Mouse (Mus musculus): Measurements from ENCODE around the gene Map3k12.

The Map3k12 gene

DNA sequence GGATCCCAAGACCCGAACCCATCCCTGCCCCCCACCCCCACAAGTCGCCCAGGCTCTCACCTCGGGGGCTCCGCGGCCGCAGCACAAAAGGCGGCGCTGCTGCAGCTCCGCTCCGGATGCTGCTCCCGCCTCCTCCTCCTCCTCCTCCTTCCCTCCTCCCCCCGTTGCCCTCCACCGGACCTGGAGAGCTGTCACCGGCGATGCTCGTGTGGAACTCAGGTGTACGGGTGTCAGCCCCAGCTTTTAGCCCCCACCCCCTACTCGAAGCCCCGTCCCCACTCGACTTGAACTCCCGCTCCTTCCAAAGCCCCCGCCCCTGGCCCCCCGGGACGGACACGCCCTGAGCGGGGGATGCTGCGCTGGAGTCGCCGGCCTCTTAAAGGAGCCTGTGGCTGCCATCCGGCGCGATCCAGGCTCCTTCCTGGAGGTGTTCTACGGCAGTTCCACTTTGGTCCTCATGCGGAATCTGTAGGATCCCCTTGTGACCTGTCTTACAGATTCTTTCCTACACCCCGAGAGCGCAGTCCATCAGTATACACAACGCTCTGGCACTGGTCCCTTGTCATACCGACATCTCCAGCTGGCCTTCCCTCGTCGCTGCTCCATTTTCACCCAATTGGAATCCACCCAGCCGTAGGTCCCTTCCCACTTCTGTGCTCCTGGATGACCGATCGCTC lies at the start of gene Map3k12:
Gene Map3k12 (minus strand): TSS at position 337 of the 677 bp plus-strand sequence.
- DNase-seq = peak; percentile 86

DNA sequence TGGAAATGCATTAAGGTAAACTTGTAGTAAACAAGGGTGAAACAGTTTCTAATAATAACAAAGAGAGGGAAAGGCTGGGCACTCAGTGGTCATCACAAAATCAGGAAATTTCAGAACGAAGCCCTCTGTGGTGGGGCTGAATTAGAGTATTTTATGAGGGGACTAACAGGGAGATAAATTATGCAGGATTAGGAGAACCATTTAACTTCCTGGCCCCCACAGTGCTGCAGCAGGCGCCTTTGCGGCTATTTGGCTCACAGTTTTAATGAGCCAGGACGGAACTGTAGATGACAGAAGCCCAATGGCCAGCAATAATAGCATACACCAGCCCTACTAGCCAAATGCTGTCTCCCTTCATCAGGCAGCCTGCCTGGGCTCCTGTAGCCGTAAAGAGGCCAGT lies 46.8 kb upstream of the Map3k12 start:
- DNase-seq = no peak

DNA sequence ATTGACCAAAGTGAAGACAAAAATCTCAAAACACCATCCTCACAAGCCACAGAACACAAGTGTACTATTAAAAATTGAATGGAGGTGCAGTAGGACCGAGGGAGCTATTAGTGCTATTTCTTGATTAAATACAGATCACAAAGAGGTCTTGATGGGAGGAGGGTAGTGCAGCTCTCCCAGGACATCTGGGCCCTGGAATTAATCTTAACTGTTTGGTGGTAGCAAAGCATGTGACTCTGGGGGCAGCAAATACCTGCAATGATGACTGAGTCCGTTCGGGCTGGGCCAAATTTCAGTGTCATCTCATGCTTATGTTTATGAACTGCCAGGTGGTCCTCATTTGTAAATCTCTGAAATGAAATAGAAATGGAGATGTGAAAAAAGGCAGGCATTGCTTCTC lies 46.2 kb upstream of the Map3k12 start:
- DNase-seq = no peak

DNA sequence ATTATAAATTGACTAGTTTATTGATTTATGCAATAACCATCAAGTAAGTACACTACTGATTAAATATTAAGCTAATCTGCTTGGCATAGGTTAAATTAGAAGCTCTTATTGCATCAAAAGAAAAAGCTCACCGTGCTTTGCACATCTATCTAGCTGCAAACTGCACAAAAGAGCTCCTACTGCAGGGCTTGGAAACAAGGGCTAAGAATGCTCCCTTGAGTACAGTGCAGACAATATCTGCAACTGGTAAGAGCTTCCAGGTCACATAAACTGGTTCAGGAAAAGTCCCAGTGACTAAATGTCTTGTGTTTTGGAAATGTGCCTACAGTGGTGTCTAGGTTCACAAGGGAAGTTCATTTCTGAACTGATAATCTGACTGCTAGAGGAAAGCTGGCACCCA lies 45.6 kb upstream of the Map3k12 start:
- no peak for DNase-seq

DNA sequence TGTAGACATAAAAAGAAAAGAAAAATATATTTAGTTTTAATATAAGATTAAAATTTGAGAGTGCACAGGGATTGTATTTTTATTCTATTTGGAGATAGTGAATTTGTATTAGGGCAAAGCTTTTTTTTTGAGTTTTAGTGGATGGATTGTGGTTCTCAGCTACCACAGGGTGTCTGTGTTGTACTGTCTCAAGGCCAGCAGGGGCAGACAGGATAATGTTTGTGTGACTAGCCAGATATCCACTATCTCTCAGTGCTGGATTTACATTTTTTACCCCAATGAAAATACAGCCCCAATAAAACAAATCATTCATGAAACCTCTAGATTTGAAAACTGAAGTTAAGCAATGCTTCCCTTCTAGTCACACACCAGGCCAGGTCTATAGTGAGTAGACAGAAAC lies 40.7 kb upstream of the Map3k12 start:
- no peak for DNase-seq

DNA sequence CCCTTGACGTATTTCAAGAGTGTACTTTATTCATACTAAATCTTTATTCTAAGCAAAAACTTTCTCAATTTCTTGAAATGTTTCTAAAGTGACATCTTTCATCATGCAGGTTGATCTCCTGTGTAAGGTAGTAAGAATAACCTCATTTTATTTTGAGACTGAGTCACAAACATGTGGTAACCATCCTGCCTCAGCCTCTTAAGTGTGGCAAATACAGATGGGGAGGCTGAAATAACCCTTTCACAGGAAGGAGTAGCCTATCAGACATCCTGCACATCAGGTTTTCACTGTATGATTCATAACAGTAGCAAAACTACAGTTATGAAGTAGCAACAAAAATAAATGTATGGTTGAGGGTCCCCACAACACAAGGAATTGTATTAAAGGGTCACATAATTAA lies 38.7 kb upstream of the Map3k12 start:
- no peak for DNase-seq

DNA sequence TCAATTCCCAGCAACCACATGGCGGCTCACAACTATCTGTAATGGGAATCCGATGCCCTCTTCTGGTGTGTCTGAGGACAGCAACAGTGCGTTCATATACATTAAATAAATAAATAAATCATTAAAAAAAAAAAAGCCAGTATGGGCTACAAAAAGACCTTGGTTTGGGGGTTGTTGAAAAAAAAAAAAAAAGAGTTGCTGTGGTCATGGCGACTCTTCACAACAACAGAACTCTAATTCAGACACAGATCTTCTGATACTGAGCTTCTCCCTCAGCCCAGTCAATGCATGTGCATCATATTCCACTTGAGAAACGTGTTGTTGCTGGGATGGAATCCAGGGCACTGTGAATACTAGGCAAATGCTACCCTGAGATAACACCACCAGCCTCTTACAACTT lies 35.7 kb upstream of the Map3k12 start:
- no peak for DNase-seq

DNA sequence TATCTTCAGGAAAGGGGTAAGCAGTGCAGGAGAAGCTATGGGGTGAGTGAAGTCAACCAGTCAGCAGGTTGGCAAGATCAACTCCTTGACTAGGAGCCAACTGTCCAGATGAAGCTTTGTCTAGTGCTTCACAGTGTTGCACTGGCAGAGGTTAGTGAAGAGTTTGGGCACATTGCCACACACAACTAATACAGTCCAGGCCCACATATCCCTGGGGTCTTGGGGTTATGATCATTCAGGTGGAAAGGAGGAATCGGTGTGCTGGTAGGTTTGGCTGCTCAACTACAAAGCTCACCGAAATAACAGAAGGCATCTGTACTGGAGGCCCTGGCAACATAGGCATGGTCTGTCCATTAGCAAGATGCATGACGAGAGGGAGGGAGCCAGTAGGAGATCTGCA lies 30.6 kb upstream of the Map3k12 start:
- no peak for DNase-seq

DNA sequence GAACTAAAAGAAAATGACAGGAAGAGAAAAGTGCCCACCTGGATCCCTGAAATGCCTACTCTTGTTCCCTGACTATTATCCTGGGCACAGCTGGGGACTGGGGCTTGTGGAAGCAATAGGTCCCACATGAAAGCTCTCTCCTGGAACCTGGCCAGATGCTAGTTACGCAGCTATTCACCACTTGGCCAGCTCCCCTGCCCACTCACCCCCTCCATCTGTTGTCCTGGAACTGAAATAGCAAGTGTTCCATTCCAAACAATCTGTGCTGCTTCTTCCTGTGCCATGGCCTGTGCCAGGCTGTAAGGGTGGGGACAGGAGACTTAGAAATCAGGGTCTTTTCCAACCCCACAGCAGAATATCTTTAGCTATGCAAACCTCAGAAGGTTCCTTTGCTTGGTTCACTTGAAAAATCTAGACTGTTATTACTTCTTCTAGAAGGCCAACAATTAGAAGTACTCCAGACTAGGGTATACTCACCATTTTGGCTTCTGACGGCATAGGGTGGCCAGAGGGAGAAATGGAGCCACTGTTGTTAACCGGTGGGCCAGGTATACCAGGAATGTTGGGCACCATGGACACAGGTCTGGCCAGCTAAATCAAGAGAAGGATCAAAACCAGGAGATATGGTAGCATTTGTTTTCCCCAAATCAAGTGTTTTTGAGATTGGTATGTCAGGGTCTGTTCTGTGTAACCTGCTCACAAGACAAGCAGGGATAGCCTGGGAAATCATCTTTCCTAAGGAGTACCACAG lies 30.0 kb upstream of the Map3k12 start:
- peak; percentile 80 for DNase-seq

DNA sequence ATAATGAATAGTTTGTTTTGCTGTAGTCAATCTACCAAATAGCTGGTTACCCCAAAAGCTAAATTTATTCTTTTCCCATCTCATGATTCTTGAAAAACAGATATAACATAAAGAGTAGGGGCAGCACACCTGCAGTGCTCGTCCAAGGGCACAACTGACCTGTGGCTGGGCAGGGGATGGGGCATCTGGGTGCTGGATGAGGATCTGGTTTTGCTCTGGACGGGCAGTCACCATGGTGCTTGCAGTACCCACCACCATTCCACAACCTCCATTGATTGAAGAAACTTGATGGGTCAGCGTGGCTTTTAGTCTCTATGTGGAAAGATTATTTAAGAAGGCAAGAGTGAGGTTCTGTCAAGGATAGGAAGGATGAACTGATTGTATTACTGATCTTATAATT lies 29.4 kb upstream of the Map3k12 start:
- no peak for DNase-seq

DNA sequence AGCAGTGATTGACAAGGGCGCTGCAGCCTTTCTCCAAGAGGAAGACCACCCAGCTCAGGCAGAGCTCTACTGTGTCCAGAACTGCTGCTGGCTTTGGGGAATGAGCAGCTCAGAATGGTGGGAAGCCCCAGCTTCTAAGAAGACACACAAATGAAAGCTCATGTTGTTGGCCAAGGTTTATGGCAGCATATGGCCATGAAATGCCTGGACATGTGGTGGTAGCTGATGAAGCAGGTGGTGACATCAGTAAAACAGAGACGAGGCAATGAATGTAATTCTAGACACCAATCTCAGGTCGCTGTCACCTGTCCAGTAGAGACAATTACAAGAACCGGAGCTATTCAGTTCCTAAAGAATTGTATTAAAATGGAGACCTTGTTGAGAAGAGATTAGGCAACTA lies 27.9 kb upstream of the Map3k12 start:
- DNase-seq = no peak

DNA sequence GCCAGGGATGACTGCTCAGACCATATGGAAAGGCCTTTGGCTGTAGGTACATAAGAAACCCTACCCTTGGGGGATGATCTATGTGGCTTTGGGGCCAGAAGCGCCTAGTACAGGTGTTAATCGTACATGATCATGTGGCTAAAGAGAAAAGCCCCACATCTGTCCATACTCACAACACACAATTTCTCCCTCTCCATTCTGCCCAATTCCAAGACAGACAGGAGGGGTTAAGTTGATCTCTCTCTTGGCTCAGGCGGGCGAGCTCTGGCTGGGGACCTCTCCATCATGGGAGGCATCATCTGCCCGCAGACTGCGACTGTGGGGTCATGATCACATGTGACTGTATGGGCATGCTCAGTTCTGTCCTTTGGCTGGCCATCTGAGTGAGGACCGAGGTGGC lies 17.1 kb upstream of the Map3k12 start:
- no peak for DNase-seq

DNA sequence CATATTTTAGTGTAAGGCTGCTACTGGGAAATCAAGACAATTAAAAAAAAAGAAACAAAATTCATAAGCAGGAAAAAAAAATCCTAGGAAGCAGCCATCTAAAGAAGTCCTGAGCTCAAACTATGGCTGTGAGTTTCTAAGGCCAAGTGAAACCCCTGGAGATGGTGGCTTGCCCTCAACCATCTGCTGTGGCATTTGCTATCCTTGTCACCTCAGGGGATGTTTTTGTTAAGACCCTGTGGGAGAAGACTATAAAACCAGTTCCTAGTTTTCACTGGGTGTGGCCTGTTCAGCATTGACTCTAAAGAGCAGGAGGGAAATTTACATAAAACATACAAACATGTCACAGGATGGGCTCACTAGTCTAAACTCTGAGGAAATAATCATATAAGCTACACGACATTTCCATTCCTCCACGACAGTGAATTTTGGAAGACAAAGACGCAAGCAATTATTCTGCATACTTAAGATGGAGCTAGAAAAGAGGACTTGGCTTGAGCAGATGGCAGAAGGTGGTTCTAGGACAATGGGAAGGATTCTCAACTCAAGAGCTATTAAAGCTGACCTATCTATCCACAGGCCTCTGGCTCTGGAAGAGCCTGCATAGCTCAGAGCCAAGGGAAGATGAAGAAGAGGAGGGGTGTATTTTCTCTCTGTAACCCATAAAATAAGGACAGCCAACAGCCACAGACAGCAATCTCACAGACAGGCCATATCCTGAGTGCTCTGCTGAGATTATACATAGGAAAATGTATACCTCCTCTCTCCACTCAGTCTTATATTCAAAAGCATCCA lies 15.4 kb upstream of the Map3k12 start:
- DNase-seq = no peak

DNA sequence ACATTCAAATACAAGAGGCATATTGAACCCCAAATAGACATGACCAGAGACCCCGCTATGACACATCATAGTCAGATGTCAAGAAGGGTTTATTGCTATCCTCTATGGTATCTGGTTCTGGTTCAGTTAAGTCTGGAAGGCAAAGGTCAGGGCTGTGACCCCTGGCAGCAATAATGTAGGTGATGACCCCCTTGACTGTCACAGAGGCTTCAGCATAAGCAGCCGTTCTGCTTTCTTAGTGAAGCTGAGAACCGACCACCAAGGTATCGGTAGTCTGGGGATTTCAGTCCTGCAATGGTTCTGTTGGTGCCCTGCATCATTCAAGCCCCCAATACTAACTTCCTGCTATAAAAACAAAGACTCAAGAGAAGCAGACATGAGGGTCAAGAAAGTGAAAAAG lies 14.7 kb upstream of the Map3k12 start:
- no peak for DNase-seq

DNA sequence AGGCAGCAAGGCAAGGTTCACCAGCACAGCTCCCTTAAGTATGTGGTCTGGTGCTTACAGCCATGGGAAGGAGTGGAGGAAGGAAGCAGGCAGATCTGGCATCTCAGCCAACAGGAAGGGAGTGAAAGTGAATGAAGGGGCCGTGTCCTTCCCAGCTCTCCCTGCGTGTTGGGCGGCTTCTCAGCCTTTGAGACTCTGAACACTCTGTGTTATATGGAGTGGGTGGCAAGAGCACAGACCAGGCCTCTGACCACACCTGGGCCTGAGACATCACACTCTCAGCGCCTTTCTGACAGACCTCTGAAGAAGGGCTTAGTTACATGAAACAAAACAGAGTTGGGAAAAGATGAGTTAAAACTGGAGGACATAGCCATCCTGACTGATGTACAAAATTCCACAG lies 13.7 kb upstream of the Map3k12 start:
- no peak for DNase-seq

DNA sequence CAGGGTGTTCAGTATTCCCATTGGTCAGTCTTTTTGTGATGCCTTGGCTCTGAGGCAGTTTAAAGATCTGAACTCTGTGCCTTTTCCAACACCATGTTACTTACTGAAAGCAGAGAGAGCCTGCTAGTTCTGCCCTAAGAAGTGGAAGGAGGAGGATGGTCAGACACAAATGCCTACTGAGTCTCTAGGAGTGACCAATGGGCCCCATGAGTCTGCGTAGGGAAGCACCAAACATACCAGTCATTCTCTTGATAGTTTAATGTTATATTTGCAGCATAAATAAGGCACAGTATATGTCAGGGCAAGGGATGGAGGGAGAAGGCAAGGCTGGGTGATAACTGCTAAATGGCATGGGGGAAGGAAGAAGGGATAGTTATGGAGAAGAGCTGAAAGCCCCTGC lies 11.5 kb upstream of the Map3k12 start:
- DNase-seq = no peak

DNA sequence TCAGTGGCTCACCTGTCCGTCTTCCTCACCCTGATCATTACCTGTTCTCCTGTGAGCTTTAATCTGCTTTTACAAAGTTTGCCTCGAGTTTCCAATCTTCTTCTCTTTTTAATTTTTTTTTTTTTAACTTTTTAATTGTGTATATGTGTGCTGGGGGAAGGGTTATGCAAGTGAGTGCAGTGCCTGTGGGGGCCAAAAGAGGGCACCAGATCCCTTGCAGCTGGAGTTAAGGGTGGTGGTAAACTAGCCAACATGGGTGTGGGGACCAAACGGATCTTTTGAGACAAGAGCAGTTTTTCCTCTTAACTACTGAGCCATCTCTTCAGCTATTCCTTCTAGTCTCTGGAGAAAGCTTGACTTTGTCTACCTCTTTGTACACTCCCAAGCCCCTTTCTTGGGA lies 11.1 kb upstream of the Map3k12 start:
- no peak for DNase-seq

DNA sequence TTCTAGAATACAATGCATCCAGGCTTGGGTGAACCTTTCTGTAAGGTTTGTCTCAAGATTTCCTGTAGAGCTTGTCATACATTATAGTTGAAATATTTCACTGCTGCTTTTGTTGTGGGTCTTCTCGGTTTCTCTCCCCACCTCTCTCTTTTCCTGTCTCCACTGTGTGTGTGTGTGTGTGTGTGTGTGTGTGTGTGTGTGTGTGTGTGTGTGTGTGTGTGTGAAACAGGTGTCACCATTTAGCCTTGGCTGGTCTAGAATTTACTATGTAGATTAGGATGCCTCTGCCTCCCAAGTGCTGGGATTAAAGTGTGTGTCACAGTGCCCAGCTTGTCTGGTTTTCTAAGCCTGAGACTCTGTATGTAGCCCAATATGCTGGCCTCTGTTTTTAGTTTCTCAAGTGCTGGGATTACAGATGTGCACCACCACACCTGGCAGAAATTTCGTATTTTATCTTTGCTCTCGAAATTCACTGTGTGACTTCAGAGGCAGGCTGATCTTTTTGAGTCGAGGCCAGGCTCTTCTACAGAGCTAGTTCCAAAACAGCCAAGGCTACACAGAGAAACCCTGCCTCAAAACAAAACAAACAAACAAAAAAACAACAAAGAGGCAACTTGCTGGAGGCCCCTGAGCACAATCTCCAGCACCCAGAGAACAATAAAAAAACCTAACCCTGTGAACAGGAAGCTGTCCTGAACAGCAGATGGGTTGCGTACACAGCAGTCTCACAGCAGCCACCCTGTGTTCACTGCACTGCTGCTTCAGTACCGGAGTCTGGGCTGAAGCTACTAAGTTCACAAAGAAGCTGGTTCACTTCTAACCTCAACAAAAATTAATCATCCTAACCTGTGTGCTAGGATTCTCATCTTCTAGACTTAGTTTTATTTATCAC lies 9.5 kb upstream of the Map3k12 start:
- no peak for DNase-seq

DNA sequence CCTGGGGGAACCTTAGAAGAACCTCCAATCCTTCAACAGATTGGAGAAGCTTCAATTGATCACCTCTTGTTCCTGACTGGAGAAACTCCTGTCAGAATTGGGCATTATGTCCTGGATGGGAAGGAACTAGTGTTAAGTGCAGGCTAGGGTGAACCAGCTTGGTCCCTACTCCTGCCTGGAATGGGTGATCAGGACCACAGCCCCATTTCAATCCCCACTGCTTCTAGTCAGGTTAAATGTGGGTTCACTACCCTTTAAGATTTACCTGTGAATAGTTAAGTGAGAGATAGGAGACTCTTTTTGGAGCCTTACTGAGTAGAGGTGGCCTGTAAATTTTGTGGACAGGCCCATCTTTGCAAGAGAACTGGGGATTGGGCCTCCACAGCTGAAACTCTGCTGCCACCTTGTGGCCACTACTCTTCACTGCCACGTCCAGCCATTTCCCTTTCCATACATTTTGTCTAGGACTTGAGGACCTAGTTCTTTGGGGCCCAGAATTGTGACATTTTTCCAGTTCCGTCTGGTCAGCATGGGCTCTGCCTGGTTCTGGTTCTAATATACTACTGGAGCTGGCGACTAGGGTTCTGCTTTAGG lies 8.1 kb upstream of the Map3k12 start, which contains the start of gene Npff:
Gene Npff (minus strand): TSS at position 51 of the 594 bp plus-strand sequence.
- peak; percentile 78 for DNase-seq

DNA sequence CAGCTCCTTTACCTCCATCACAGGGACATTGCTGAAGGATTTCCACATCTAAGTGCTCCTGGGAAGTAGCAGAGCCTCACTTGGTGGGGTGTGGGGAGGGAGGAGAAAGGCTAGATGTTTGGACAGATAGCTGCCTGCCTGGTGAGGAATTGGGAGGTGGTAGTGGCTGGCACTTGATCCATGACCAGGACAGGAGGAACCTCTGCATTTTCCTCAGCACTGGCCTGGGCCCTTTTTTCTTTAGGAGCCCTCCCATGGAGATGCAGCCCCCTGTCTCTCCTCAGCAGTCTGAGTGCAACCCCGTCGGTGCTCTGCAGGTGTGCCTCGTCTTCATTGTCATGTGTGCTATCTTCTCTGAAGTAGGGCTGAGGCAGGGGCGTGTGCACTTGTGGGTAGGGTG lies 4.6 kb upstream of the Map3k12 start:
- no peak for DNase-seq

DNA sequence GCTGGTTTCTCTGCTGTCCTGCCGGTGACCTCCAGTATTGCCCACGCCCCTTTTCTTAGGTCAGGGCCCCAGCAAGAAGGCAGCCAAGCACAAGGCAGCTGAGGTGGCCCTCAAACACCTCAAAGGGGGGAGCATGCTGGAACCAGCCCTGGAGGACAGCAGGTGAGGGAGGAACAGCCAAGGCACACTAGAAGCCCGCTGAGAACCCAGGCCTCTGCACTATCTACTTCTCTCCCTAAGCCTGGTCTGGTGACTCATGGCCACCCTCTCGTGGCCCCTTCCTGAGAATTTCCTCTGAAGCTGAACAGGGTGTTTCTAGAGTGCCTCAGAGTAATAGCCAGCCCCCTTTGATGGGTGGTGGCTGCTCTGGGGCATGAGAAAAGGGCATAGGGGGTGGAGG lies 3.6 kb upstream of the Map3k12 start:
- DNase-seq = no peak
